Mouse (Mus musculus) lung, postnatal 0 days (tissue): Measurements from ENCODE around the gene Aldh1b1. TPM values are rescaled to one million over a fixed set of nuclear protein-coding genes. Genes with fewer than 3 reads are reported as not detected.

ENCODE experiments used
- ATAC-seq: fragments of 200-750 bp; cut with Nextera tagmentation; 2 replicates; pipeline ENCODE4 v1.8.0; 2017; ENCODE audit warnings: moderate library complexity
- DNase-seq: peaks from one replicate; pipeline ENCODE4 v3.0.0-alpha.2; 2016; ENCODE audit warnings: low spot score
- H3K27ac ChIP-seq: fragments of 300-500 bp; sonication (generic); 2 replicates; pipeline ENCODE4 v1.5.1; 2014; ENCODE audit warnings: antibody characterized with exemption, mild to moderate bottlenecking, low read length, mixed read lengths
- H3K27me3 ChIP-seq: fragments of 300-500 bp; sonication (generic); replicated peaks from 2 replicates; pipeline ENCODE4 v1.6.1; 2014; ENCODE audit warnings: low read length, mixed read lengths; ENCODE audit not compliant: insufficient read depth
- H3K36me3 ChIP-seq: fragments of 300-500 bp; sonication (generic); 2 replicates; pipeline ENCODE4 v1.6.1; 2014; ENCODE audit warnings: low read length, mixed read lengths; ENCODE audit not compliant: insufficient read depth
- H3K4me1 ChIP-seq: fragments of 300-500 bp; sonication (generic); 2 replicates; pipeline ENCODE4 v1.6.1; 2014; ENCODE audit warnings: antibody characterized with exemption, low read depth, low read length, mixed read lengths; ENCODE audit not compliant: insufficient read depth
- H3K4me2 ChIP-seq: fragments of 300-500 bp; sonication (generic); replicated peaks from 2 replicates; pipeline ENCODE4 v1.6.1; 2014; ENCODE audit warnings: low read depth, mild to moderate bottlenecking, low read length, moderate library complexity, mixed read lengths
- H3K4me3 ChIP-seq: fragments of 300-500 bp; sonication (generic); 2 replicates; pipeline ENCODE4 v1.5.1; 2014; ENCODE audit warnings: low read depth, low read length
- H3K9ac ChIP-seq: fragments of 300-500 bp; sonication (generic); replicated peaks from 2 replicates; pipeline ENCODE4 v1.6.1; 2014; ENCODE audit warnings: low read depth, mild to moderate bottlenecking
- H3K9me3 ChIP-seq: fragments of 300-500 bp; sonication (generic); 2 replicates; pipeline ENCODE4 v1.6.1; 2016; ENCODE audit warnings: low read length, mixed read lengths
- CTCF ChIP-seq: IDR thresholded peaks from 2 replicates; pipeline ENCODE4 v1.5.1; 2016; ENCODE audit warnings: antibody characterized with exemption, mild to moderate bottlenecking
- EP300 ChIP-seq: IDR thresholded peaks from 2 replicates; pipeline ENCODE4 v1.6.1; 2016; ENCODE audit warnings: antibody characterized with exemption, mild to moderate bottlenecking, control low read depth
- WGBS: fragments of 180-500 bp; shearing (Covaris S2); extraction: QIAGEN DNeasy Blood & Tissue Kit; methylation state at CpG from one replicate; pipeline ENCODE4 v1.1.7; 2014; 5-methylcytosine and 5-hydroxymethylcytosine counted together
- polyA plus RNA-seq: library from polyadenylated mRNA; unstranded; fragments of >200 nt; fragmentation: Nextera tagmentation; extraction: Ambion mirVana; gene quantifications from 2 replicates; pipeline ENCODE4 v1.2.1, GENCODE M21; 2015

Gene Aldh1b1
- polyA plus RNA-seq, 1 experiment from 2014 or later, result 3.7 TPM

- no peaks in the 10 kb centered on the region for H3K9me3 ChIP-seq
- ATAC-seq, result no peak
- no peak overlapping the region for H3K4me2 ChIP-seq
- peaks cover 5% of the 10 kb centered on the region; the same call in 1 of the 2 replicates for H3K4me1 ChIP-seq
- H3K9ac ChIP-seq, result no peak overlapping the region
- no peak for DNase-seq
- H3K27ac ChIP-seq, result no peak overlapping the region
- 45% methylated on average over 3 of the region's 3 CpGs for WGBS
- peaks cover 30% of the 10 kb centered on the region for H3K27me3 ChIP-seq
- TF ChIP-seq EP300 (no peak), CTCF (no peak)
- H3K4me3 ChIP-seq, result no peak overlapping the region
- no peaks in the 10 kb centered on the region for H3K36me3 ChIP-seq
Observed at GRCm38 (mm10) chr4:45821995-45822394, 23.2 kb downstream of the Aldh1b1 start.

- 42% methylated on average over 11 of the region's 11 CpGs for WGBS
- no peak overlapping the region for H3K4me2 ChIP-seq
- no peaks in the 10 kb centered on the region for H3K9me3 ChIP-seq
- no peak overlapping the region for H3K4me3 ChIP-seq
- no peak overlapping the region for H3K9ac ChIP-seq
- H3K27me3 ChIP-seq, result peaks cover 40% of the 10 kb centered on the region
- no peak for ATAC-seq
- TF ChIP-seq CTCF, result no peak
- TF ChIP-seq EP300, result no peak
- peaks cover 5% of the 10 kb centered on the region; the same call in 1 of the 2 replicates for H3K4me1 ChIP-seq
- no peaks in the 10 kb centered on the region for H3K36me3 ChIP-seq
- no peak for DNase-seq
- H3K27ac ChIP-seq, result no peak overlapping the region
Observed at GRCm38 (mm10) chr4:45822781-45823575, 24.2 kb downstream of the Aldh1b1 start.

GRCm38 (mm10) chr4:45824049-45824760 lies 25.4 kb downstream of the Aldh1b1 start:
- Histone ChIP-seq H3K9ac (no peak overlapping the region), H3K27me3 (peaks cover 50% of the 10 kb centered on the region), H3K4me2 (no peak overlapping the region)

DNA sequence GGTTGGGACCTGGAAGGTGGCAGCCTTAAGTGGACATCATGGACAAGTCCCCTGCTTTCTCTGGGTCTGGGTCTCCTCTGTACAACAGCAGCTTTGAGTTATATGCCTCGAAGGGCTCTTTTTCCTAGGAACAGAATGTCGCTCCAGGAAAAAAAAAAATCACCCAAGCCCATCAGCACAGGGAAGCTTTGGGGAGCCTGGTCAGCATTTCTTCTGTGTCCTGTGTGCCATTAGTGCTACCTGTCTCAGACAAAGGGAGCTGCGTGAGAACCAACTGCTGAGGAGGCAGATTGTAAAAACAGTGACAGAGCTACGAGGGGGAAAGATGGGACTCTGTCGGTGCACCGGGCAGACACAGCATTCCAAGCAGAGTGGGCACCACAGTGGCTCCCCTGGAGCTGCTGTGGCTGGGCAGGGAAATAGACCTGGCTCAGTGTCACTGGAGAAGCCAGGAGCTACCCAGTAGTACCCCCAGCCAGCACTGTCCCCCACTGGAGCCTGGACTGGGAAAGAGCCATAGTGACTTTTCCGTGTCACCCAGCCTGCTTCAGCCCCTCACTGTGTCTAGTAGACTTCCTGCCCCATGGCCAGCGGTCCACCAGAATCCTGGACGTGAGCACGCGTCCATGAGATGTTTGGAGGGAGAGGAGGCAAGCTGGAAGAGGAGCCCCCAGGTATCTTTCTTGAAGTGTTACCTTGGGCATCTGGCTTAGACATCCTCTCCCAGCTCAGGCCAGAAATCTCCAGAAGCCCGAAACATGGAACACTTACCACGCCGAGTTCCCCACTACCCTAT lies 26.1 kb downstream of the Aldh1b1 start:
- ATAC-seq (no peak), DNase-seq (no peak)
- no peak overlapping the region for H3K4me3 ChIP-seq
- H3K9ac ChIP-seq, result no peak overlapping the region
- H3K27ac ChIP-seq, result no peak overlapping the region
- 34% methylated on average over 14 of the region's 14 CpGs for WGBS
- no peak overlapping the region for H3K4me2 ChIP-seq
- H3K27me3 ChIP-seq, result peaks cover 55% of the 10 kb centered on the region
- H3K4me1 ChIP-seq, result no peaks in the 10 kb centered on the region
- no peaks in the 10 kb centered on the region for H3K36me3 ChIP-seq
- TF ChIP-seq CTCF (no peak), EP300 (no peak)
- no peaks in the 10 kb centered on the region for H3K9me3 ChIP-seq

More at GRCm38 (mm10) chr4:45824049-45824760, 25.4 kb downstream of the Aldh1b1 start:
- no peak for TF ChIP-seq EP300
- no peak for TF ChIP-seq CTCF
- Histone ChIP-seq H3K9me3 (no peaks in the 10 kb centered on the region), H3K27ac (no peak overlapping the region), H3K36me3 (no peaks in the 10 kb centered on the region), H3K4me1 (no peaks in the 10 kb centered on the region), H3K4me3 (no peak overlapping the region)
- 17% methylated on average over 10 of the region's 10 CpGs for WGBS
- ATAC-seq (no peak), DNase-seq (no peak)

DNA sequence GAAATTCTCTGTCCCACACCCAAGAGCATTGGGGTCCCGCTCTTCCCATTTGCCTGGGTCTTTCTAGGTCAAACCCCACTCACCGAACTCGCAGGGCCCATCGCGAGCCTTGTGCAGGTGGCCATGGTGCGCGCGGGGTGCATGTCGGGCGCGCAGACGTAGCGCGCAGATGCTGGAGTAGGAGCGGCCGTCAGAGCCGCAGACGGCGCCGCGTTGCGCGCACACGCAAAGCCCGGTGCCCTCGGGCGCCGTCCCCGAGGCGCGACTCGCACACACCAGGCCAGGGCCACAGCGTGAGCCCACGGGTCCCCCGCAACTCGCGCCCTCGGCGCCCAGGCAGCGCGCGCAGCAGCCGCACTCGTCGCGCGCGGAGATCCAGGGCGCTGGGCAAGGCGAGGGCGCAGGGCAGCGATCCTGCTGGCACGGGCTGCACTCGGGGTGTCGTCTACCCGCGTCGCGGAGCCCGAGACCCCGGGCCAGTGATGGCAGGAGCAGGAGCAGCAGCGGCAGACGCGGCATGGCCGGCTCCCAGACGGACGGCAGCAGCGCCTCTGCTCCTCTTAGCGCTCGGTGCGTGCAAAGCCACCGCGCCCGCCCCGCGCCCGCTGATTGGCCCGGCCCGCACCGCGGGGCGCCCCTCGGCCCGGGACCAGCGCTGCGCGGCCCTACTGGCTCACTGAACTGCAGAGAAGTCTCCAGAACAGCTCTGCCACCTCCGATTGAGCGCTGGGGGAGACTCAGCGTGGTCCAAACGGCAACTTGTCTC lies 27.6 kb downstream of the Aldh1b1 start, which contains the start of gene Igfbpl1:
Gene Igfbpl1, minus strand, starts transcription at position 649 of the 766 bp plus-strand sequence.
- Histone ChIP-seq H3K9me3 (no peaks in the 10 kb centered on the region), H3K27ac (no peak within 1 kb of the TSS), H3K9ac (no peak within 1 kb of the TSS), H3K36me3 (no peaks in the 10 kb centered on the region), H3K4me2 (peak within 1 kb of the TSS; percentile 22; the same call in 1 of the 2 replicates), H3K4me1 (no peaks in the 10 kb centered on the region), H3K4me3 (0 out of 2 replicates have a peak within 1 kb of the TSS, but pooled peaks have one; percentile 3), H3K27me3 (peaks cover 61% of the 10 kb centered on the region)
- ATAC-seq (peak; percentile 37; the same call in 1 of the 2 replicates), DNase-seq (no peak)
- 1% methylated on average over 66 of the region's 91 CpGs for WGBS
- TF ChIP-seq CTCF (no peak), EP300 (no peak)
